Mouse (Mus musculus): ENCODE data around the gene March6.

March6 gene
- long read RNA-seq, experiment 1, full-length matches to known transcripts = 8 of 24 reads
- long read RNA-seq, experiment 1, partial matches to known transcripts = 13 of 24 reads
- long read RNA-seq, experiment 1, other reads (novel, unspliced or antisense) = 3 of 24 reads
- long read RNA-seq, experiment 2, partial matches to known transcripts = 4 of 25 reads
- long read RNA-seq, experiment 2, other reads (novel, unspliced or antisense) = 21 of 25 reads

GRCm38 (mm10) chr15:31530659-31531445, at the start of gene March6:
March6 (minus strand) TSS chr15:31531053.
- intact Hi-C loops (cut with DNase I) = loop anchor here (2.0 to 5.0 kb wide), 2 partner anchors 38 to 56 kb away; no protein-coding TSS in a partner anchor

DNA sequence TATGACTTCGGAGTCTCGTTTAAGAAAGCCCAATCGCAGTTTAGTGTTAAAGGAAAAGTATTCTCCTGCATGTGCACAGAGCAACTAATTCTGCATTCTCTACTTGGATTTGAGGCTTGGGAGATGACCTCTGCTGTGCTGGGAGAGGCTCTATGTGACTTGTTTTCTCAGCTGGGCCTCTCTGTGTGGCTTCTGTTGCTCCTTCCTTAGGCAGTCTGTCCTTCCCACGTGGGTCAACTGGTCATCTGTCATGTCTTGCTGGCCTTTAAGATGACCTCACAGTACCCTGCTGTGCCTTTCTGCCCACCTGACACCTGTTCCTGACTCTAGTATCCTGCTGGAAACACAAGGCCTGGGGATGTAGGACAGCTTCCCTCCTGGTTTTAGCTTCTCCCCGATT, 45.2 kb upstream of the March6 start:
- intact Hi-C loops (cut with DNase I) = no loop called here

- intact Hi-C loops (cut with DNase I) = no loop called here
These were observed 42.8 kb upstream of the March6 start for GRCm38 (mm10) chr15:31573692-31574091.

- intact Hi-C loops (cut with DNase I) = no loop called here
These were observed 42.4 kb upstream of the March6 start for GRCm38 (mm10) chr15:31573287-31573686.

DNA sequence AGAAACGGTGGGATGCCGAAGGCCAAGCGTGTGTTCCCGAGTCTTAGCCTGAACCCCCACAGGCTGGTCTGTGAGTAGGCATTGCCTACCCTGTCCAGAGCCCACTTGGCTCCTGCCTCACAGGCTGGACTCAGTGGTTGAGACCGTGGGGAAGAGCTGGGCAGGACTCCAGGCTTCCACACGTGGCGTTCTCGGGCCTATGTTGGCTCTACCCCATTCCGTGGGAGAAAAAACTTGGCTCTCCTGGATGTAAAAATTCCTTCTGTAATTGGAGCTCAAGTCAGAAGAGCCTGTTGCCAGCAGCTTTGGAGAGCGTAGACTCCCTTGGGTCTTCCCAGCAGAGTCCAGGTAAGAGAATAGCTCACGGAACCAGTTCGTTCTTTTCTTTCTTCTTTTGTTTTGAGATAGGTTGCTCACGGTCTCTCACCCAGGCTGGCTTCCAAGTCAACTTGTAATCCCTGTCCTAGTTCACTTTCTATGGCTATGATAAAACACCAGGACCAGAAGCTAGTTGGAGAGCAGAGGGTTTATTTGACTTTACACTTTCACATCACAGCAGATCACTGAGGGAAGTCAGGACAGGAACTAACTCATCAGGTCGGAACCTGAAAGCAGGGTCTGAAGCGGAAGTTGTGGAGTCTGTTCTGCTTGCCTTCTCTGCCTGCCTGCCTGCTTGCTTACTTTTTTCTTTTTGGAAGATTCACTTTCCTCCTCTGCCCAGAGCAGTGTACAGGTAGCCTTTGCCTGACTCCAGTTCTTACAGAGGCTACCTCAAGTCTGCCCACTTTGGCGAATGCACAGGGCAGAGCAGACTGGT, 41.3 kb upstream of the March6 start:
- intact Hi-C loops (cut with DNase I) = no loop called here

- intact Hi-C loops (cut with DNase I) = no loop called here
These were observed 40.1 kb upstream of the March6 start for GRCm38 (mm10) chr15:31570959-31571358.

- intact Hi-C loops (cut with DNase I) = loop anchor here (2.0 kb wide), 1 partner anchor 39 kb away; the partner anchor contains the start of gene March6
These were observed 38.6 kb upstream of the March6 start for GRCm38 (mm10) chr15:31569325-31570022.

- intact Hi-C loops (cut with DNase I) = loop anchor here (2.0 kb wide), 1 partner anchor 38 kb away; the partner anchor contains the start of gene March6
These were observed 37.7 kb upstream of the March6 start for GRCm38 (mm10) chr15:31568581-31568996.

DNA sequence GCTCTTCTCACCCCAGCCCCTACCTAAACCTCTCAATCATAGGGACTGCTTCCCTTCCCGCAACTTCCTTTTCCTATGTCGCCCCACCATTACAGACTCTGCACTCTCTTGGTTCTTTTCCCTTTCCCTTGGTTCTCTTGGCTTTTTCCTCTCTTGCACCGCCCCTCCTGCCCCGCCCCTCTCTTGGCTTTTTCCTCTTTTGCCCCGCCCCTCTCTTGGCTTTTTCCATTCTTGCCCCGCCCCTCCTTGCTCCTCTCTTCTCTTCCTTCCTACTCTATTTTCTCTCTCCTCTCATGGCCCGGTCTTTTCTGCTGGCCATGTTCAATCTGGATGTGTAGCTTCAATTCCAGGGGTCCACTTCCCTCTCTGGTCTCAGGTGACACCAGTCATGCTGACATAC, 36.6 kb upstream of the March6 start:
- intact Hi-C loops (cut with DNase I) = no loop called here

GRCm38 (mm10) chr15:31565786-31566185, 34.9 kb upstream of the March6 start:
- intact Hi-C loops (cut with DNase I) = no loop called here

DNA sequence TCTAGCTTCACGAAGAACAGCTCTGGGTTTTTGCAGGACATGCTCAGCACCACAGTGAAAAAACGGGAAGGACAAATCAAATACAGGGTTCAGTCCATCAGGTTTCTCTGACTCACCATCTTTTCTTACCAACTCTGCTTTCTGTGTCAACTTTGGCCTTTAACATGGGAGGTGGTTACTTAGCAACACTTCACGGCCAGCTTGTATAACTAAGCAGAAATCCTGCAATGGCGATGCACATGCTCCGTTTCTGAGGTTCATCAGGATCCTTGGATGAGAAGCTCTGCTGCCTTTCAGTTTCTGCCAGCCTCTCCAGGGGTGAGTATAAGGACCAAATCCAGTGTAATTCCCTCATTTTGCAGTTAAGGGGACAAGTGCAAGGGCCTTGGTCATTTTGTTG, 34.3 kb upstream of the March6 start, which contains the start of gene Cmbl:
Gene Cmbl (plus strand): TSS at position 206 of the 400 bp plus-strand sequence.
- intact Hi-C loops (cut with DNase I) = no loop called here

DNA sequence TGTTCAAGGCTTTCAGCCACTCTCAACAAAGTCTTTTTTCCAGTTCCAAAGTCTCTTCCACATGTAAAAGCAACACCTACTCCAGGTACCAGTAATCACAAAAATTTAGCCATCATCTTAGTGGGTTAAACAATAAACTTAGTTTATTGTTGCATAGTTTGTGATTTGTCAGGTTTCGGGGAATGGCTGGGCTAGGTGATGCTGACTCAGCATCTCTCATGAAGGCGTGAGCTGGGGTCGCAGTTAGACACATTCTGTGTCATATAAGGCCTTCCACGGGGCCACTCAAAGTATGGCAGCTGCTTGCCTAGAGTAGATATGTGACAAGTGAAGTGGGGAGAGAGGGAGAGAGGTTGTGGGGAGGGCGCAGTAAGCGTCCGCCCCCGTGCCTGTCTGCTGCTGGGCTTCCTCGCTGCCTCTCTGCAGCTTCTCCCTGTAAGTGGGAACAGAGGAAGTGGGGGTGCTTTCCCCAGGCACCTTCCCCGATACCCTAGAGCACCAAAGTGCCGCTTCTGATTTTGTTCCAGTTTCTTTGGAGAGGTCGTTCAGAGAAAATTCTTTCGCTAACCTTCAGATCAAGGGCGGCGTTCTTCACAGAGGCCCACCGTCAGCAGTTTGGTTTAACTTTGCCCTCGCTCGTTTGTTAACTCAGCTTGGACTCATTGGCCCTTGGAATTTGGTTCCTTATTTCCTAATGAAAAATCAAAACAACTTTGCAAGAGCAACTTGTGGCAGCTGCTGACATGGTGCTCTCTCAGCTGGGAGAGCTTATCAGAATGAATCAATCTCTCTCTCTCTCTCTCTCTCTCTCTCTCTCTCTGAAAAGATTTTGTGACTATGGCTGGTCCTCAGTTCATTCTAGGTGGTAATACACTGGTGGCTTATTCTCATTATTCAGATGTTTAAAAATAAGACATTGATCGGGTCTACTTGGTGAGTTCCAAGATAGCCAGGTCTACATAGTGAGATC, 33.0 kb upstream of the March6 start:
- intact Hi-C loops (cut with DNase I) = no loop called here

GRCm38 (mm10) chr15:31562847-31563246, 32.0 kb upstream of the March6 start:
- intact Hi-C loops (cut with DNase I) = no loop called here

- intact Hi-C loops (cut with DNase I) = no loop called here
These were observed 31.1 kb upstream of the March6 start for GRCm38 (mm10) chr15:31561976-31562375.

DNA sequence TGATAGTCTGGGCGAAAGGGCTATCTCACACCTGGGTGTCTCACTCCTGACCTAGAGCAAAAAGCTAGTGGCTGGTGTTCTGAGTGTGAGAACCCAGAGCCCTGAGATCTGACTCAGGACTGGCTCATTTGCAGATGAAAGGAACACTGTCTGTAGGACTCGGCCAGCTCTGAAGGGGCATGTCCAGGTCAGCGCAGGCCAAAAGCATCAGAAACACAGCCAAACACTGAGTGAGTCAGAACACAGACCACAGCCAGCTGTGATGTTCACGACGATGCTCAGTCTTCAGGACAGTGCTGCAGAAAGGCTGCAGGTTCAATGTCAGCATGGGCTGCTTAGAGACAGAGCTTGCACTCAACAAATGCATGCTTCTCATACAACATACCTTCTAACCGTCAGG, 30.5 kb upstream of the March6 start:
- intact Hi-C loops (cut with DNase I) = no loop called here

GRCm38 (mm10) chr15:31554855-31555254, 24.0 kb upstream of the March6 start:
- intact Hi-C loops (cut with DNase I) = no loop called here

DNA sequence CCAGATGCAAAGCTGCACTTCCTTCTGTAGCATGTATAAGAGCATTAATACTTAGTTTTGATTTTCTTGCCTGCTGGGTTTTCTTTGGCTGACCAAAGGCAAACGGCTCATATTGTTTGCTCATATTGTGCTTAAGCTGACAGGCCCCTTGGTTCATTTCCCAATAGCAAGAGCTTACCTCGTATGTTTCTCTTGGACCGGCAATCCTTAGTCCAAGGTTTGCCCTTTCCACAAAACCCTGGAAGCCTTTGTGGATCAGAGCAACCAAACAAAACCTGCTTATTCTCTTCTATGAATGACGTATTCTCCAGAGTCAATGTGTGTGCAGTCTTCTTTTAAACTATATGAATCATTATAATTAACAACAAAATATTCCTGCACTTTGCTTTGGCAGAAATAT, 19.5 kb upstream of the March6 start:
- intact Hi-C loops (cut with DNase I) = no loop called here

GRCm38 (mm10) chr15:31547421-31547820, 16.6 kb upstream of the March6 start:
- intact Hi-C loops (cut with DNase I) = no loop called here

- intact Hi-C loops (cut with DNase I) = no loop called here
These were observed 15.4 kb upstream of the March6 start for GRCm38 (mm10) chr15:31546291-31546690.

DNA sequence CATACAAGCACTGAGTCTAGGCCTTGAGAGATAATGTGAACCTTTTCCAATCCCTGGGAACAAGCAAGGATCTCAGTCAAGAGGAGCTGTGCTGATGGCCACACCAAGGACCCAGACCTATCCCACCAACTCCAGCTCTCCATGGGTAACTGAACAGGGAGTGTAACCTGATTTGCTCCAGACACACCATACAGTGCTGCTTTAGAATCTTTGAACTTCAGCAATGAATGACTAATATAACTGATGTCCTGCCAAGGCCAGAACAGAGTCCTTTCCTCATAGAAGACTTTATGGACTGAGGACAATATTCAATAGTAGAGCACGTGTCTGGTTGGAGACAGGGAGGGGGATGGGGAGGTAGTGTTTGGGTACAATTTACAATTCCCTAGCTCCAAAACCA, 14.2 kb upstream of the March6 start:
- intact Hi-C loops (cut with DNase I) = no loop called here
